Mouse (Mus musculus) spleen, adult 2 months (tissue): ENCODE results near the gene Ccdc141. TPM values are rescaled to one million over a fixed set of nuclear protein-coding genes. Genes with fewer than 3 reads are reported as not detected.
"Not testable (repeated sequence)": the region's sequence is repeated elsewhere in the genome, so short reads cannot be mapped to it uniquely, and the experiment has no call there.

Source experiments
- DNase-seq, 2 experiments: peaks; one replicate each; pipeline versions ENCODE4 v3.0.0 to v3.0.0-alpha.2; 2012 to 2021; ENCODE audit warnings: low spot score in 2 of 2, low read depth in 1 of 2
- H3K27ac ChIP-seq: fragments of 200-500 bp; 2 replicates; pipeline ENCODE4 v1.5.1; 2012; ENCODE audit warnings: low read length, inconsistent platforms; ENCODE audit not compliant: insufficient read depth
- H3K27me3 ChIP-seq: fragments of 200-500 bp; 2 replicates; pipeline ENCODE4 v1.6.1; 2012; ENCODE audit warnings: mild to moderate bottlenecking, moderate library complexity, low read length, inconsistent platforms; ENCODE audit not compliant: control insufficient read depth, insufficient read depth
- H3K36me3 ChIP-seq: fragments of 200-500 bp; 2 replicates; pipeline ENCODE4 v1.6.1; 2012; ENCODE audit warnings: mild to moderate bottlenecking, low read length, inconsistent platforms; ENCODE audit not compliant: control insufficient read depth, insufficient read depth
- H3K4me1 ChIP-seq: fragments of 200-500 bp; 2 replicates; pipeline ENCODE4 v1.6.1; 2011; ENCODE audit warnings: inconsistent platforms; ENCODE audit not compliant: control insufficient read depth, insufficient read depth, insufficient read length
- H3K4me3 ChIP-seq: fragments of 200-500 bp; 2 replicates; pipeline ENCODE4 v1.5.1; 2011; ENCODE audit warnings: mild to moderate bottlenecking, inconsistent platforms; ENCODE audit not compliant: insufficient read depth, insufficient read length; ENCODE audit errors: extremely low read depth
- CTCF ChIP-seq: fragments of 200-500 bp; IDR thresholded peaks from 2 replicates; pipeline ENCODE4 v1.5.1; 2011; ENCODE audit warnings: mild to moderate bottlenecking, inconsistent platforms; ENCODE audit not compliant: insufficient read depth, insufficient read length, insufficient replicate concordance; ENCODE audit errors: extremely low read depth
- POLR2A ChIP-seq: fragments of 200-500 bp; IDR thresholded peaks from 2 replicates; pipeline ENCODE4 v1.6.1; 2011; ENCODE audit warnings: low read depth, low read length, inconsistent platforms
- WGBS: fragments of 180-500 bp; shearing (Covaris S2); methylation state at CpG from one replicate; pipeline ENCODE4 v1.1.7; 2018; 5-methylcytosine and 5-hydroxymethylcytosine counted together
- polyA plus RNA-seq: library from polyadenylated mRNA; depleted of rRNA; stranded (reverse); fragments of >200 nt; gene quantifications from 2 replicates; pipeline ENCODE4 v1.2.3, GENCODE M21; 2012

The Ccdc141 gene
- polyA plus RNA-seq, 1 experiment, result 0.77 TPM

DNA sequence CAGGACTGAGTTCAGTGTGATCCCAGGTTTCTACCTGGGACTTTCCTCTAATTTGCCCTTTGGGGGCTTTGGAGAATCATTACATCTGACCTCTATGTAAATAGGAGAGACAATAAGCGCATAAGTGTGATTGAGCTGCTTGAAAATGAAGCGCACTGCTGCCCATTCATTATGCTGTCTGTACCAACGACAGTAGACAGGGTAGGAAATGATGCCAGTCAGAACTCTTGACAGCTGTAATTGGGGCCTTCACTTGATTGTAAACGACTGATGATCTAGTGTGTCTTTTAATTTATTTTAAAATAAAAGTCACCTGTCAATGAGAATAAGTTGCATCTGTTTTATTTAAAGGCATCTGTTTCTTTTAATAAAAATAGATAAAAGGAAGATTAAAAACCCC, 152.7 kb downstream of the Ccdc141 start:
- TF ChIP-seq CTCF, result no peak
- no peak overlapping the region for H3K4me3 ChIP-seq
- no peaks in the 10 kb centered on the region for H3K36me3 ChIP-seq
- no peak for DNase-seq
- H3K4me1 ChIP-seq, result no peaks in the 10 kb centered on the region
- no peaks in the 10 kb centered on the region for H3K27me3 ChIP-seq
- H3K27ac ChIP-seq, result no peak overlapping the region
- 78% methylated on average over 4 of the region's 4 CpGs for WGBS

DNA sequence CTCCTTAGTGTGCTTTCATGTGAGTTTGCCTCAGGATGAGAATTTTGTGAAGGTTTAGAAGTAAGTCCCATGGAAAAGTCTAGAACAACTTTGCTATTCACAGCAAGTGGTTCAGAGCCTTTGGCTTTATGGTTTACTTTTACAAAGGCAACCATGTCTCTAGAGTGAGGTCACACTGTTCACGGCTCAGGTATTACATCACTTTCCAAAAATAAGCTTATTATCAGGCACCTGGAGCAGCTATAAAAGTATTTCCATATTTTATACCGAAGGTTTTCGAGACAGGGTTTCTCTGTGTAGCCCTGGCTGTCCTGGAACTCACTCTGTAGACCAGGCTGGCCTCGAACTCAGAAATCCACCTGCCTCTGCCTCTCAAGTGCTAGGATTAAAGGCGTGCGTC, 157.0 kb downstream of the Ccdc141 start:
- H3K4me1 ChIP-seq, H3K4me3 ChIP-seq, DNase-seq, H3K36me3 ChIP-seq, H3K27ac ChIP-seq, H3K27me3 ChIP-seq: not testable (repeated sequence)
- WGBS, result 86% methylated on average over 6 of the region's 6 CpGs

DNA sequence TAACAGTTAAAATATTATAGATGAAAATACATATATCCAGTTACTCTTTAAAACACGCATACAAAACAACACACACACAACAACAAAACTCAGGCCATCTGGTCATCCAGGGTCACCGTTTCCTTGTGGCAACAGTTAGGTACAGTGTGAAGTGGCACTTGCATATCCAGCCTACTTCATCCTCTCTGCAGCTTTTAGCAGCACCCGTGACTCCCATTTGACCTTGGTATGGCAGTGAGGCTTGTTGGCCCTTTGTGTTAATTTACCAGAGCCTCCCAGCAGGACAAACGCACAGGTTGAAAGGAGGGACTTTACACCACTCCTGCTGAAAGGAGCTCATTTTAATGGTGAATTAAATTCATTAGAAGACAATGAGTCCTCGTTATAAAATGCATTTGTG, 158.5 kb downstream of the Ccdc141 start:
- Histone ChIP-seq H3K4me1 (no peaks in the 10 kb centered on the region), H3K27me3 (no peaks in the 10 kb centered on the region), H3K4me3 (no peak overlapping the region), H3K27ac (no peak overlapping the region), H3K36me3 (no peaks in the 10 kb centered on the region)
- no peak for TF ChIP-seq POLR2A
- no peak for TF ChIP-seq CTCF
- 79% methylated on average over 5 of the region's 5 CpGs for WGBS
- no peak for DNase-seq

DNA sequence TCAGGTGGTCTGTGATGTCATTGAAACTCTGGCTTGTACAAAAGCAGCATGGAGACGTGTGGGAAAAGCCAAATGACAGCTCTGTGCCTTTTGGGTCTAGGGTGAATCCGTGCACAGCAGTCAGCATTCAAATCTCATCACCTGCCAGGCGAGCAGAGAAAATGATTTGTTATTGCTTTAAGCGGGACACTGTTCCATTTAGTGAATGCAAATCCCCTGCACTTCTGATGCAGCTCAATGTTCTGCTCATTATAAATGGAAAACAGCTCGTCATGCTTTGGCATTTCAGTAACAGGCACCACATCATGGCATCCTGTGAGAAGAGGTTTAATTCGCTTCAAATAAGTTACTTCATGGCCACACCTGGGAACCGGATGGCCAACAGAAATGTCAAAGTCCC, 163.4 kb downstream of the Ccdc141 start:
- TF ChIP-seq POLR2A, result no peak
- no peak for TF ChIP-seq CTCF
- WGBS, result 80% methylated on average over 7 of the region's 7 CpGs
- no peaks in the 10 kb centered on the region for H3K27me3 ChIP-seq
- no peak for DNase-seq
- no peaks in the 10 kb centered on the region for H3K4me1 ChIP-seq
- no peak overlapping the region for H3K27ac ChIP-seq
- H3K36me3 ChIP-seq, result no peaks in the 10 kb centered on the region
- no peak overlapping the region for H3K4me3 ChIP-seq

DNA sequence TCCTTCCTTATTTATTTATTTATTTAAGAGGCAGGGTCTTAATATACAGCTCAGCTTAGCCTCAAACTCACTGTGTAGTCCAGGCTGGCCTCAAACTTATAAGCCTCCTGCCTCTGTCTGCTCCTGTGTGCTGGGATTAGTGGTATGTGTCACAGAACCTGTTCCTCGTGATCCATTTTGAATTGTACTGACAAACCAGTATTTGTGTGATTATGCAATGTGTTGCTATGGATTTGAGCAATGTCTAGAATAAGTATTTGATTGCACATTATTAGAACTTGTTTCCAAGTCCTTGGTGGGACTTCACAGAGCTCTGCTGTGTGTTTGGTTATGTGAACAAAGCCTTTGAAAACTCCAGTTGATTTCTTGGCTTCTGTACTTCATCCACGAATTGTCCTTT, 167.3 kb downstream of the Ccdc141 start:
- DNase-seq, result no peak
- H3K4me1 ChIP-seq, result no peaks in the 10 kb centered on the region
- WGBS, result 70% methylated on average over 2 of the region's 2 CpGs
- no peak overlapping the region for H3K4me3 ChIP-seq
- no peaks in the 10 kb centered on the region for H3K36me3 ChIP-seq
- H3K27ac ChIP-seq, result no peak overlapping the region
- no peaks in the 10 kb centered on the region for H3K27me3 ChIP-seq
- TF ChIP-seq CTCF, result no peak

DNA sequence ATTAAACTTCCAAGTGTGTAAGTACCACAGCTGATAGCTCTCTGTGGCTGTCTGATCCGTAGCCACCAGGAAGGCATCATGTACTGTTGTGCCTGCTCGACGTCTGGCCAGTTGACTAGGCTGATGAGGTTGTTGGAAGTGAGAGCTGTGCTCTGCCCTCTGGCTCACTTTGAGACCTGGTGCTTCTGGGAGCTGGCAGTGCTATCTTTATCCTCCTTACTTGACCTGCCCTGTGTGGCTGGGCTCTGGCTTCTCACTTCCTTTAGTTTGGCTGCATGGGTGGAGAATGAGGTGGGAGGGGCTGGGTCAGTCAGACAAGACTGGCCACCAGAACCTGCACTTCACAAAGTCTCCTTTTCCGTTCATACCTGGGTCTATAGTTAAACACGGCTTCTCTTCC, 172.1 kb downstream of the Ccdc141 start:
- WGBS, result 73% methylated on average over 5 of the region's 5 CpGs
- no peak for TF ChIP-seq CTCF
- TF ChIP-seq POLR2A, result no peak

DNA sequence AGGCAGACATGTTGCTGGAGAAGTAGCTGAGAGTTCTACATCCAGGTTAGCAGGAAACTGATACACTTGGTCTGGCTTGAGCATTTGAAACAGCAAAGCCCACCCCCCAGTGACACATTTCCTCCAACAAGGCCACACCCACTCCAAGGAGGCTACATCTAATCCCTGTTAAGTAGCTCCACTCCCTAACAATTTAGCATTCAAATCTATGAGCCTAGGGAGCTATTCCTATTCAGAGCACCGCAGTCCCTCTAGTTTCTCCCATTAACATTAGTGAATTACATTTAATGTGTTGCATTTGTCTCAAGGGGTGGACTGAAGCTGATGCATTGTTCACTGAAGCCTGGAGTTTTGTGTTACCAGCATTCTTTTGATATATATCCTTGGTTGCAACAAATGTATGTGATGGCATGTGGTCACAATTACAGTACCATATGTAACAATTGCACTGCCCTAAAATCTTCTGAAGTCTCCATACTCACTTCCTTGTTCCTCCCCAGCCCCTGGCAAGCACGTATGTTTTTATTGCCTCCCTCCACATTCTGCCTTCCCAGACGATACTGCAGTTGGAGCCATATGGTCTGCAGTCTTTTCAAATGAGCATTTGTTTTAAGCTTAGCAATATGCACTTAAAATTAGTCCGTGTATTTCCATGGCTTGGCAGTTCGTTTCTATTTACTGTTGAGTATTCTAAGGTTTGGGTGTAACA, 177.8 kb downstream of the Ccdc141 start:
- Histone ChIP-seq H3K4me3 (no peak overlapping the region), H3K27ac (no peak overlapping the region), H3K4me1 (no peaks in the 10 kb centered on the region), H3K36me3 (no peaks in the 10 kb centered on the region), H3K27me3 (no peaks in the 10 kb centered on the region)
- no peak for DNase-seq
- no peak for TF ChIP-seq POLR2A
- TF ChIP-seq CTCF, result no peak
- WGBS, result 81% methylated on average over 5 of the region's 5 CpGs

More for the DNA sequence above, 172.1 kb downstream of the Ccdc141 start:
- Histone ChIP-seq H3K4me1 (no peaks in the 10 kb centered on the region), H3K27ac (no peak overlapping the region), H3K36me3 (no peaks in the 10 kb centered on the region), H3K27me3 (no peaks in the 10 kb centered on the region), H3K4me3 (no peak overlapping the region)
- no peak for DNase-seq
